Comparison of ENCODE assay signal across 17 mouse cellular contexts in genomic region chr10:34469037-34469436, GRCm38 (mm10).
"Had no signal": no experiment of that assay in that cellular context is flagged by ENCODE, and none has a peak within 500 bp of the region (broad histone marks: within the 10 kb centered on the region; RNA-seq: fewer than 3 reads in every experiment).

No protein-coding gene starts in this region.

- DNase-seq: kidney, adult 2 months; kidney, postnatal 14 days; kidney, postnatal 4 days; left cerebral cortex, postnatal 4 days; liver, postnatal 0 days; lung, embryonic 14.5 days; midbrain, embryonic 14.5 days; right cerebral cortex, adult 18-20 months; right cerebral cortex, postnatal 14 days; right cerebral cortex, postnatal 4 days; thymus, postnatal 25 days had no signal

- H3K9me3 ChIP-seq: limb, embryonic 12.5 days; limb, embryonic 15.5 days; neural tube, embryonic 12.5 days had no signal

- H3K4me3 ChIP-seq: limb, embryonic 12.5 days; limb, embryonic 15.5 days; megakaryocyte, embryonic 14.5 days; neural tube, embryonic 12.5 days; neural tube, embryonic 15.5 days had no signal

- H3K4me1 ChIP-seq: limb, embryonic 12.5 days; limb, embryonic 15.5 days; megakaryocyte, embryonic 14.5 days; neural tube, embryonic 12.5 days; neural tube, embryonic 15.5 days had no signal

- ATAC-seq: liver, postnatal 0 days; lung, postnatal 0 days had no signal

- H3K36me3 ChIP-seq: limb, embryonic 12.5 days; limb, embryonic 15.5 days; neural tube, embryonic 12.5 days; neural tube, embryonic 15.5 days had no signal

- H3K27me3 ChIP-seq: limb, embryonic 12.5 days; limb, embryonic 15.5 days; megakaryocyte, embryonic 14.5 days; neural tube, embryonic 12.5 days; neural tube, embryonic 15.5 days had no signal
